Mouse (Mus musculus) kidney, postnatal 0 days (tissue): ENCODE data around the gene Snca. TPM values are rescaled to one million over a fixed set of nuclear protein-coding genes. Genes with fewer than 3 reads are reported as not detected.

Source experiments
- ATAC-seq: fragments of 200-750 bp; cut with Nextera tagmentation; replicated peaks from 2 replicates; pipeline ENCODE4 v1.8.0; 2017; ENCODE audit warnings: low read depth, moderate number of reproducible peaks, moderate TSS enrichment, moderate library complexity; ENCODE audit not compliant: low FRiP score
- DNase-seq: peaks from one replicate; pipeline ENCODE4 v3.0.0-alpha.2; 2016; ENCODE audit warnings: low spot score
- H3K27ac ChIP-seq: fragments of 300-500 bp; sonication (generic); 2 replicates; pipeline ENCODE4 v1.5.1; 2014; ENCODE audit warnings: mild to moderate bottlenecking
- H3K27me3 ChIP-seq: fragments of 300-500 bp; sonication (generic); 2 replicates; pipeline ENCODE4 v1.6.1; 2014; ENCODE audit warnings: low read length, mixed read lengths; ENCODE audit not compliant: insufficient read depth
- H3K36me3 ChIP-seq: fragments of 300-500 bp; sonication (generic); 2 replicates; pipeline ENCODE4 v1.6.1; 2014; ENCODE audit warnings: low read length, mixed read lengths; ENCODE audit not compliant: insufficient read depth
- H3K4me1 ChIP-seq: fragments of 300-500 bp; sonication (generic); replicated peaks from 2 replicates; pipeline ENCODE4 v1.6.1; 2014; ENCODE audit warnings: antibody characterized with exemption, low read length, mixed read lengths; ENCODE audit not compliant: insufficient read depth
- H3K4me2 ChIP-seq: fragments of 300-500 bp; sonication (generic); 2 replicates; pipeline ENCODE4 v1.6.1; 2014; ENCODE audit warnings: mild to moderate bottlenecking, low read length, moderate library complexity, mixed read lengths
- H3K4me3 ChIP-seq: fragments of 300-500 bp; sonication (generic); replicated peaks from 2 replicates; pipeline ENCODE4 v1.5.1; 2014; ENCODE audit warnings: low read depth, low read length
- H3K9ac ChIP-seq: fragments of 300-500 bp; sonication (generic); 2 replicates; pipeline ENCODE4 v1.6.1; 2014; ENCODE audit warnings: low read depth, low read length
- H3K9me3 ChIP-seq: fragments of 300-500 bp; sonication (generic); replicated peaks from 2 replicates; pipeline ENCODE4 v1.6.1; 2016; ENCODE audit warnings: low read length, inconsistent platforms, mixed read lengths
- CTCF ChIP-seq: IDR thresholded peaks from 2 replicates; pipeline ENCODE4 v1.5.1; 2016; ENCODE audit warnings: antibody characterized with exemption, low read depth, mild to moderate bottlenecking, moderate library complexity
- WGBS: fragments of 180-500 bp; shearing (Covaris S2); extraction: QIAGEN DNeasy Blood & Tissue Kit; methylation state at CpG from one replicate; pipeline ENCODE4 v1.1.7; 2014; 5-methylcytosine and 5-hydroxymethylcytosine counted together
- polyA plus RNA-seq: library from polyadenylated mRNA; unstranded; fragments of >200 nt; fragmentation: Nextera tagmentation; extraction: Ambion mirVana; gene quantifications from 2 replicates; pipeline ENCODE4 v1.2.1, GENCODE M21; 2015

The Snca gene
- polyA plus RNA-seq, 1 experiment from 2014 or later: 8.7 TPM

DNA sequence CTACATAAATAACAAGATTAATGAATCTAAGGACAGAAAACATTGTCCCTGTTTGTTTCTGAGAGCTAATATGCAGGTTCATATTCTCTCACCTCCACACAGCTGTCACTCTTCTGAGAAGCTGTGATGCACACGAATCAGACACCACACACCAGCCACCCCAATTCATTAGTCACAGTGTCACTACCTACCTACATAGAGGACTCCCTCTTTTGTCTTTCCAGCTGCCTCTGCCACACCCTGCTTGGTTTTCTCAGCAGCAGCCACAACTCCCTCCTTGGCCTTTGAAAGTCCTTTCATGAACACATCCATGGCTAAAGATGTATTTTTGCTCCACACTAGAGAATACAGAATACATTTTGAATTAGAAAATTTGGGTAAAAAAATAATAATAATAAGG lies 2.4 kb downstream of the Snca start:
- 45% methylated on average over 1 of the region's 1 CpGs for WGBS
- no peaks in the 10 kb centered on the region for H3K9me3 ChIP-seq
- no peak overlapping the region for H3K9ac ChIP-seq
- no peak for DNase-seq
- no peaks in the 10 kb centered on the region for H3K36me3 ChIP-seq
- no peaks in the 10 kb centered on the region for H3K27me3 ChIP-seq
- H3K4me2 ChIP-seq: no peak overlapping the region
- no peak for TF ChIP-seq CTCF
- no peak overlapping the region for H3K4me3 ChIP-seq
- no peak for ATAC-seq
- H3K27ac ChIP-seq: no peak overlapping the region
- H3K4me1 ChIP-seq: peaks cover 6% of the 10 kb centered on the region; the same call in 1 of the 2 replicates

DNA sequence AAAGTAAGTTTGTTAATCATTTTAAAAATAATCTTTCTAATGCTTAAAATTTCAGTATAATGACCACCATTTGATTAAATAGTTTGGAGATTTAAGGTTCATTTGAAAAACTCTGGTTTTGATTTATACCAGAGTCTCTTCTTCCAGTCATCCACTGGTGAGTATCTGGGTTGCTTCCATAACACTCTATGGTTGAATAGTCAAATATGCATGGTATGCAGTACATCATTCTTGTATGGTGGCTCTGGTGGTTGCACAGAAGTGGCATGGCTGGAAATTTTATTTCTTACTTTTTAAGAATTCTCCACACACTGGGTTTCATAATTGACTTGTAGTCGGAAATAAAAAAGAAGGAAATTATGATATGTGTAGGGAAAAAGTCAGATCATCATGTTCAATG lies 10.4 kb downstream of the Snca start:
- H3K9ac ChIP-seq: no peak overlapping the region
- H3K4me3 ChIP-seq: no peak overlapping the region
- no peak overlapping the region for H3K4me2 ChIP-seq
- H3K36me3 ChIP-seq: no peaks in the 10 kb centered on the region
- no peak overlapping the region for H3K27ac ChIP-seq
- ATAC-seq (no peak), DNase-seq (no peak)
- no peak for TF ChIP-seq CTCF
- WGBS: 72% methylated on average over 1 of the region's 1 CpGs
- H3K27me3 ChIP-seq: no peaks in the 10 kb centered on the region
- H3K4me1 ChIP-seq: no peaks in the 10 kb centered on the region
- H3K9me3 ChIP-seq: no peaks in the 10 kb centered on the region

DNA sequence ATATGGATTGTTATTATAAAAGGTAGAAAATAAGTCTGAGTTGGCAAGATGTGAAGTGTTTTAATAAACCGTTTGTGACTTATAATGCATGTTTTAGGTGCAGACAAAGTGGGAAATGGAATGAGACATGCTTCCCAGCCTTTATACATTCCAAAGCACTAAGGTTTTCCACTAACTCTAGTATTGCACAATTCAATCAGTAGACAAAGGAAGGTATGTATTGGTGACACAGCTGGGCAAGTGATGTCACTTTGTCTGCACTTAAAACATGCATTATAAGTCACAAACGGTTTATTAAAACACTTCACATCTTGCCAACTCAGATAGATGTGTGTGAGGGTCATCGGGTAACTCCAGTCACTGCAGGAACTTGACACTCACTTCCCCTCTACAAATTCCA lies 16.1 kb downstream of the Snca start:
- Histone ChIP-seq H3K4me1 (no peaks in the 10 kb centered on the region), H3K4me3 (no peak overlapping the region), H3K27me3 (no peaks in the 10 kb centered on the region), H3K27ac (no peak overlapping the region), H3K9ac (no peak overlapping the region), H3K36me3 (no peaks in the 10 kb centered on the region), H3K9me3 (no peaks in the 10 kb centered on the region), H3K4me2 (no peak overlapping the region)
- no peak for DNase-seq
- ATAC-seq: no peak
- 53% methylated on average over 3 of the region's 3 CpGs for WGBS
- TF ChIP-seq CTCF: no peak

DNA sequence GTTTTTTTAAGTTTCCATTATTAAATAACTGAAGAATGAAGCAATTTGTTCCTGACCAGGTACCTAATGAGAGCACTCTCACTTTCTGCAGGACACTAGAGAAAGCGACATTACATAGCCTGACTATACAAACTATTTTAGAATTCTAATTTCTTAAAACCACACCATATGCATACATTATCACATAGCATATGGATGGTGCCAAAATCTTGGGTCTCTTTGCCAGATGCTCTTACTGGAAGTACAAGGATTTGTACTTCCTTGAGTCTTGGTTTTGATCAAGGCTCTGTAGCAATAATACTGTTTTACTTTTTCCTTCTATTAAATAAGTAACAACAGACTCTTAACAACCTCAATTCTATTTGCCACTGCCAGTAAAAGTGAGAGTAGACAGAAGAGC lies 31.4 kb downstream of the Snca start:
- Histone ChIP-seq H3K36me3 (no peaks in the 10 kb centered on the region), H3K4me3 (no peak overlapping the region), H3K9me3 (no peaks in the 10 kb centered on the region), H3K4me2 (no peak overlapping the region), H3K27ac (no peak overlapping the region), H3K9ac (no peak overlapping the region), H3K27me3 (no peaks in the 10 kb centered on the region), H3K4me1 (no peaks in the 10 kb centered on the region)
- no peak for ATAC-seq
- 92% methylated on average over 1 of the region's 1 CpGs for WGBS
- no peak for DNase-seq
- TF ChIP-seq CTCF: no peak

DNA sequence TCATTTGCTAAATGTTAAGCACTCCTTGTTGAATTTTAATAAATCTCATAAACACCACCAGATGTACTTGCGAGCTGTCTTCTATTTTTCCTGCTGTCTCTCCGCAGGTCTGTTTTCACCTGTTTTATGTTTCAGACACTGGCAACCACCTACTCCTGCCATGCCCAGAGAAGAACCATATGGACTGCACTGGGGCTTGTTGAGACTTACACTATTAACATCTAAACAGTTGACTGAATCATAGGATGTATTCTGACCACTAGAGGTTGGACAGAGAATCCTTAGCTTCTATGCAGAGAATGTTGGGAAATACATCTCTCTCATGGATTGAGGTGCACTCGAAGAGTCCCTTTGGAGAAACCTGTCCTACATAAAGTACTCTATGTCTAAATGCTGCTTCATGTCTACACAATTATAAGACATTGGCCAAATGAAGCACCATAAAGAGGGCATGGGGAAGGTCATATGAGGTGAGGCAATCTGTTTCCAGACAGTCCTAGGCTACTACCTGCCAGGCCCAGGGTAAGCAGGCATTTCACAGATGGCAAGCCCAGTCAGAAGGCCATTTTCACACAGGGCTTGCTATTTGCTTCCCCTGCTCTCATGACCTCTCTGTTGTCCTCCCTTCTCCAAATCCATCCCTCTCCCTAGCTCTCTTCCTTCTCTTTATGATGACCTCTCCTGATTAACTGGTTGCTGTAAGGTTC lies 35.8 kb downstream of the Snca start:
- no peaks in the 10 kb centered on the region for H3K4me1 ChIP-seq
- no peak overlapping the region for H3K27ac ChIP-seq
- no peak overlapping the region for H3K4me2 ChIP-seq
- no peaks in the 10 kb centered on the region for H3K36me3 ChIP-seq
- no peaks in the 10 kb centered on the region for H3K27me3 ChIP-seq
- ATAC-seq: no peak
- WGBS: 86% methylated on average over 3 of the region's 3 CpGs
- H3K4me3 ChIP-seq: no peak overlapping the region
- no peaks in the 10 kb centered on the region for H3K9me3 ChIP-seq
- no peak overlapping the region for H3K9ac ChIP-seq
- no peak for TF ChIP-seq CTCF
- DNase-seq: no peak

DNA sequence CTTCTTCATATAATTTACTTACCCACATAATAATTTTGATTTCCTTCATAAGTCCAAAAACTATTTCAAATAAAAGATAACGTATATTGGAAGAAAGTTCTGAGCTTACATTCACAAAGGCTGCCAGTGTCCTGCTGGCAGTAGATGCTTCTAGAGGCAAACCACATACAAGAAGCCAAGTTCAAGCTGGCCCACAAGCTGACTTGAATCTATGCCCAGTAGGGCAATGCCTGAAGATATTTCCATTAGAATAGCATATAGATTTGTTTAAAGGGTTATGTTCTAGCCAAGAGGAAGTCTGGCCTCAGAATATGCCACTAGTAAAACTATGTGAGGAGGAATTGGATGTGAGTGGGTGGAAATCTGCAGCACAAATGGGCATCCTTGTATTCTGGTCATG lies 42.7 kb downstream of the Snca start:
- H3K27ac ChIP-seq: no peak overlapping the region
- no peaks in the 10 kb centered on the region for H3K27me3 ChIP-seq
- WGBS: 84% methylated on average over 1 of the region's 1 CpGs
- H3K9ac ChIP-seq: no peak overlapping the region
- no peaks in the 10 kb centered on the region for H3K9me3 ChIP-seq
- DNase-seq (no peak), ATAC-seq (no peak)
- no peaks in the 10 kb centered on the region for H3K36me3 ChIP-seq
- no peaks in the 10 kb centered on the region for H3K4me1 ChIP-seq
- H3K4me2 ChIP-seq: no peak overlapping the region
- no peak for TF ChIP-seq CTCF
- no peak overlapping the region for H3K4me3 ChIP-seq

DNA sequence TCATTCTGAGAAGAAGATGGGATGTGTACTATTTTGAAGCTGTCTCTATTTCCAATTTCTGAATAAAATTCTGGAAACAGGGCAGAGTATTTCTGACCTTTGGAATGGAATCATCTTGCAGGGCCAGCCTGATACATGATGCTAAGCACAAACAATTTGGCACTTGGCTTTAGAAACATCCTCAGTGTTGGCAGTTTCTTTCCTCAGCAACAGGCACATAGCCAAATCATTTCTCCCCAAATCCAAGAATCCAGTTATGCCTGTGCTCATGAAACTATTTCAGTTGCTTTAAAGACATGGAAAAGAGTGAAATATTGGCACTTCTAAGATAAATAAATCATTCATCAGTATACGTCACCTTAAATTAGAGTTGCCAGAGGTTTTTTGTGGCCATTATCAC lies 57.8 kb downstream of the Snca start:
- Histone ChIP-seq H3K9me3 (no peaks in the 10 kb centered on the region), H3K27ac (no peak overlapping the region), H3K36me3 (no peaks in the 10 kb centered on the region), H3K27me3 (no peaks in the 10 kb centered on the region), H3K4me1 (no peaks in the 10 kb centered on the region), H3K4me3 (no peak overlapping the region), H3K9ac (no peak overlapping the region), H3K4me2 (no peak overlapping the region)
- WGBS: 71% methylated on average over 1 of the region's 1 CpGs
- ATAC-seq: no peak
- DNase-seq: no peak
- TF ChIP-seq CTCF: no peak
